Mouse (Mus musculus): ENCODE results near the gene Sctr.

- TF ChIP-seq CTCF (IDR thresholded peaks at IDR 0.05; ENCODE audit: borderline replicate concordance, extremely low read depth, insufficient read depth, insufficient read length) = no peak
- no peak for TF ChIP-seq POLR2A (IDR thresholded peaks at IDR 0.05; ENCODE audit: borderline replicate concordance, extremely low read depth, insufficient read depth, insufficient read length, poor library complexity, severe bottlenecking)
These were observed 40.7 kb upstream of the Sctr start for GRCm38 (mm10) chr1:119965804-119966514.
